Mouse (Mus musculus): Measurements from ENCODE around the gene Srarp. TPM values are rescaled to one million over a fixed set of nuclear protein-coding genes. Genes with fewer than 3 reads are reported as not detected.

The Srarp gene
- total RNA-seq, 2 experiments from 2014 or later, result 4.7 to 6.0 TPM

DNA sequence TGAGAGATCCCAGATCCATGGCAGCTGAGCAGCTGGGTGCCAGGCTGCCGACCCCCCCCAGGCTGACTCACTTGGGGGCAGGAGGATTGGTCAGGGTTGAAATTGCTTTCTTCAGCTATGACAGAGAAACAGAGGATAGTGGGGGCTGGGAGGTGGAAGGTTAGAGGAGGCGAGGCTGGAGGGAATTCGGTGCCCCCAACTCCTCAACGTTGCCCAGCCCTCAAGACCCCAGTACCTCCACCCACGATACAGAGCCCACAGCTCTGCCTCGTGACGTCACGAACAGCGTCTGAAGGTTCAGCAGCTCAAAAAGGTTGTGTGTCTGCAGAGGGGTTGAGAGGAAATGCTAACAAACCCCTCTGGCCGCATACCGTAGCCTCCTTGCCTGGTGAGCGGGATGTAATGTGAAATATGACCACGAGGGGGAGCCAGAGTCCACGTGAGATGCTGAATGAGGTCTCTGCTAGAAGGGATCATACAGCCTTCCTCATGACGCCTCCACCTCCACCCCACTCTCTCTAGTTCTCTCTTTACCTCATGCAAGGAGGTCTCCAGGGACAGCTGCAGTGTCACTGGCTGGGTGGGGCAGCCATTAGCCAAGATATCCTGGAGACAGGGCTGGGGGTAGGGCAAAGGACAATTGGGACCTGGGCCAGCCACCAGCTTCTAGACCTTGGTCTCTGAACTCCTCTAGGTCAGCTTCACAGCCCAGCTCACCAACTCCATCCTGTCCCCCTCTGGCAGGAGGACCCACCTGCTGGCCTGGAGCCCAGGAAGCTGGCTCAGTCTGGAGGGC is 31.2 kb downstream of the Srarp start:
- intact Hi-C loops (cut with DNase I), result loop anchor here (1.0 to 2.0 kb wide), 2 partner anchors 26 to 171 kb away; no protein-coding TSS in a partner anchor
- peak; percentile 86 to 94 for DNase-seq (ENCODE audit: low spot score in 2 of 2)

DNA sequence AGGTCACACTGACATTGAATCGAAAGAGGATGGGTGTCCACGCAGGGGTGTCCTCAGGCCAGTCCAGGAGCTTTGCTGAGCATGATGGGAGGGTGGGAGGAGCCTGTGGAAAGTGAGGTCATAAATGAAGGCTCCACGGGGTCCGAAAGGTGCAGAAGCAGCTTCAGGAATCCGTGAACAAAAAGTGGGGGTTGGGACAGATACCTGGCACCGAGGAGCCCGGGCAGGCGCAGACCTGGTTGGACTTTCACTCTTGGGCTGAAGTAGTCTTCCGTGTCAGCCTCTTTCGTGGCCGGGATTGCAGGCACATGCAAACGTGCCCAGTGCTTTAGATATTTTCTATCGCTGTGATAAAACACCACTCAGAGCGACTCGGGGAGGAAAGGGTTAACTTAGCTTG is 35.7 kb downstream of the Srarp start:
- no peak for DNase-seq (ENCODE audit: low spot score in 2 of 2)
- intact Hi-C loops (cut with DNase I), result no loop called here

DNA sequence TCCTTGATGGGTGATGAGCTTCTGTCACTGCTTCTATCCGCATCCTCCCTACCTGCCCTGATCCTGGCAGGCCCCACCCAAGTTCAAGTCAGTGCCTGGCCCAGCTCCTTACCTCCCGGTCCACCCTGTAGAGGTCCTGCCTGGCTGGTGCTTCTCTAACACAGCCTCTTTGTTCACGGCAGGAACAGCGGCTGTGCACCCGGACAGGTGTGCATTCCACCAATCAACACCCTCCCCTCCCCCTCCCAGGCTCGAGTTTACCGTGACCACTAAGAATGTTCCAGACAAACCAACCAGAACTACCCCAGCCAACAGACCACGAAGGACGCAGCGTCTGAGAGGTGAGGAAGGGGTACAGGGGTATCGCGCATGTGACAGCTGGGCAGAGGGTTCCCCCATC is 37.4 kb downstream of the Srarp start, which contains the start of gene Clcnka:
Gene Clcnka, minus strand, starts transcription at position 180 of the 400 bp plus-strand sequence.
- no peak for DNase-seq (ENCODE audit: low spot score in 2 of 2)
- intact Hi-C loops (cut with DNase I), result no loop called here

DNA sequence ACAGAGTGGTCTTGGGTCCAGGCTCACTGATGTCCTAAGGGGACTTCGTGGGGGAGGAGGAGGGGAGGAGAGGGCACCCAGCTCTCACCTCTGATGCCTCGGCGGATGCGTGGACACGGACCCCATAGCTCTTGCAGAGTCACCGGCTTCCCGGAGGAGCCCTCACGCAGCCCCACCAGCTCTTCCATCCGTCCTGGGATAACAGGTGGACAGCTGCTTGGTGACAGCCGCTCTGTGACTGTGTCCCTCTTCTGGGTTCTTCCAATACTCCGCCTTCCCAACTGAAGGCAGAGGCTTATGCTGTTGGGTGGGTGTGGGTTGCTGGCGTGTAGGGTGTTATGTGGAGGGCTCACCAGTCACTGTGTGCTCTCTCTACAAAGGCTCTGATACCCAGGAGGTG is 38.0 kb downstream of the Srarp start:
- DNase-seq (ENCODE audit: low spot score in 2 of 2), result no peak
- intact Hi-C loops (cut with DNase I), result no loop called here

- intact Hi-C loops (cut with DNase I), result no loop called here
- no peak for DNase-seq (ENCODE audit: low spot score in 2 of 2)
These were observed 41.2 kb downstream of the Srarp start for GRCm38 (mm10) chr4:141394751-141395150.

- intact Hi-C loops (cut with DNase I), result no loop called here
- DNase-seq (ENCODE audit: low spot score in 2 of 2), result no peak
These were observed 44.6 kb downstream of the Srarp start for GRCm38 (mm10) chr4:141391293-141391692.

- intact Hi-C loops (cut with DNase I), result loop anchor here (5.0 kb wide), 1 partner anchor 458 kb away; the partner anchor contains the start of gene Ctrc
- DNase-seq (ENCODE audit: low spot score in 2 of 2), result no peak
These were observed 46.3 kb downstream of the Srarp start for GRCm38 (mm10) chr4:141389366-141390150.

DNA sequence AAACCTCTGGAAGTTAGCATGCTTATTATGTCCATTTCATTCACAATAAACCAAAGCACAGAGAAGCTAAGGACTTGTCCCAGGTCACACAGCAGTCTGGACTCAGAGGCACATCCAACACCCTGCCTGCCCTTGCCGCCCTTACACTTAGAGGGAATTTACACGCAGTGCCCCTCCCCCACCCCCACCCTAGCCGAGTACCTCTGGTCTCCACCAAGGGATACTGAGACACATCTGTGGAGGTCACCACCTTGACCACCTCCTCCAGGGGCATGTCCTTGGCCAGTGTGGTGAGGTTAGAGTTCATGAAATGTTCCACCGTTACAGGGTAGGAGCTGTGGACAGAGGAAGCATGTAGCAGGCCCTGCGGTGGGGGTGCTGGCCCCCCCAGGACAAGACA is 48.0 kb downstream of the Srarp start:
- intact Hi-C loops (cut with DNase I), result loop anchor here (2.0 to 5.0 kb wide), 2 partner anchors 187 to 459 kb away; partner anchors contain the start of gene Ctrc
- no peak for DNase-seq (ENCODE audit: low spot score in 2 of 2)

DNA sequence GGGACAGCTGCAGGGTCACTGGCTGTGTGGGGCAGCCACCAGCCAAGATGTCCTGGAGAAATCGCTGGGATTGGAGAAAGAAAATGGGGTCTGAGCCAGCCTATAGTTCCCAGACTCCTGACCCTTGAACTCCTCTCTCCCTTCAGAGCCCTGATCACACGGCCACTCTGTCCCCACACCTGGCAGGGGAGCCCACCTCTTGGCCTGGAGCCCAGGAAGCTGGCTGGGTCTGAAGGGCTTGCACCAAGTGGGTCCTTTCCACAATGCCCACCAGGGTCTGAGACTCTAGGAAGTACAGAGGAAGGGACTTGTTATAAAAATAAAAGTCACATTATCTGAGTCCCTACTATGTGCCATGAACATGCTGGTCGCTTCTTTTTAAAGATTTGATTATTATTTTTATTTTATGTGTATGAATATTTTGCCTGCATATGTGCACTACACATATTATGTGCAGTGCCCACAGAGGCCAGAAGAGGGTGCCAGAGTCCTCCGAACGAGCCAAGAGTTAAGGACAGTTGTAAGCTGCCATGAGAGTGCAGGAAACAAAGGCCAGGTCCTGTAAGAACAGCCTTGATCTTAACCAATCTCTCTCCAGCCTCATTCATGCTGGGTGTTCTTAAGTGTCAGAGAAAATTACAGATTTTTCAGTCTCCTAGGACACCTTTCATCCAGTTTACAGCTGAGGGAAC is 48.7 kb downstream of the Srarp start:
- peak; percentile 69 to 83 for DNase-seq (ENCODE audit: low spot score in 2 of 2)
- intact Hi-C loops (cut with DNase I), result loop anchor here (2.0 to 5.0 kb wide), 2 partner anchors 188 to 460 kb away; partner anchors contain the start of gene Ctrc

- intact Hi-C loops (cut with DNase I), result loop anchor here (2.0 to 5.0 kb wide), 2 partner anchors 189 to 461 kb away; partner anchors contain the start of gene Ctrc
- DNase-seq (ENCODE audit: low spot score in 2 of 2), result no peak
These were observed 49.8 kb downstream of the Srarp start for GRCm38 (mm10) chr4:141386150-141386549.

DNA sequence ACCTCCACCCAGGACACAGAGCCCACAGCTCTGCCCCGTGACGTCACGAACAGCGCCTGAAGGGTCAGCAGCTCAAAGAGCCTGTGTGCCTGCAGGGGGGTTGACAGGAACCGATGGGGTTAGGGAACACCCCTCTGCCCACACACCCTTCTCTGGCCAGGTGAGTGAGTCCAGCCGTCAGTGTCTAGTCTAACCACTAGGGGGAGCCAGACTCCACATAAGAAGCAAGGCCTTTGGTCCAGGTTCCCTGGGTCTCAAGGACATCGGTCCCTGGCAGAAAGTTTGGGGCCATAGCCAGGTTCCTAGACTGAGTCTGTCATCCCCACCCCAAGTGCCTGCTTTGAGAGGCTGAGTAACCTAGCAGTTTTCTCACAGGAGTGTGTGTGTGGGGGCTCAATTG is 50.6 kb downstream of the Srarp start:
- peak in 1 of 2 experiments; percentile 27 for DNase-seq (ENCODE audit: low spot score in 2 of 2)
- intact Hi-C loops (cut with DNase I), result loop anchor here (5.0 kb wide), 1 partner anchor 462 kb away; the partner anchor contains the start of gene Ctrc

Other genes starting within 250 kb of the Srarp start
- 1 to 10 TPM; 2.5 to 3.2 TPM for gene Rsg1, start 222.1 kb downstream of the Srarp start, total RNA-seq (2021)
- 10 to 100 TPM; 15.1 to 16.3 TPM for gene Arhgef19, start 196.6 kb downstream of the Srarp start, total RNA-seq (2021)
- 1 to 10 TPM in 1 of 2 experiments, under 1 TPM in 1; 0.82 to 1.2 TPM for gene Epha2, start 134.9 kb downstream of the Srarp start, total RNA-seq (2021)
- gene Fam131c, start 67.9 kb downstream of the Srarp start, total RNA-seq (2021), result 1 to 10 TPM; 3.1 to 3.5 TPM
- not detected for gene Clcnka, start 37.4 kb downstream of the Srarp start, total RNA-seq (2021)
- not detected for gene Clcnkb, start 20.1 kb downstream of the Srarp start, total RNA-seq (2021)
- under 1 TPM; 0.39 to 0.66 TPM for gene Hspb7, start 15.3 kb downstream of the Srarp start, total RNA-seq (2021)
- gene Zbtb17, start 8.5 kb upstream of the Srarp start, total RNA-seq (2021), result 10 to 100 TPM; 42.1 to 43.3 TPM
- gene Spen, start 102.5 kb upstream of the Srarp start, total RNA-seq (2021), result 10 to 100 TPM; 54.6 to 60.6 TPM
- gene Fblim1, start 170.0 kb upstream of the Srarp start, total RNA-seq (2021), result 1 to 10 TPM in 1 of 2 experiments, under 1 TPM in 1; 0.96 to 1.6 TPM
- under 1 TPM; 0.85 TPM for gene Tmem82, start 182.5 kb upstream of the Srarp start, total RNA-seq (2021)
- gene Slc25a34, start 187.7 kb upstream of the Srarp start, total RNA-seq (2021), result 1 to 10 TPM; 3.0 to 3.2 TPM
- gene Plekhm2, start 228.8 kb upstream of the Srarp start, total RNA-seq (2021), result 10 to 100 TPM; 74.6 to 75.2 TPM
- gene Rsc1a1, start 249.5 kb upstream of the Srarp start, total RNA-seq (2021), result 1 to 10 TPM in 1 of 2 experiments, under 1 TPM in 1; 0.30 to 2.4 TPM

Data from left cerebral cortex, postnatal 25 days (tissue).